Mouse (Mus musculus) gastrocnemius, postnatal 25 days (tissue): ENCODE data around the gene Slc39a2. TPM values are rescaled to one million over a fixed set of nuclear protein-coding genes. Genes with fewer than 3 reads are reported as not detected.
A peak's percentile ranks its signal among the peaks of the same experiment; 100 is the strongest.
"Not testable (repeated sequence)": the region's sequence is repeated elsewhere in the genome, so short reads cannot be mapped to it uniquely, and the experiment has no call there.

Experiments
- DNase-seq: peaks from one replicate; pipeline ENCODE4 v3.0.0; 2022
- long read RNA-seq, 2 experiments: library from polyadenylated mRNA; stranded (forward); transcript quantifications; one replicate each; pipeline ENCODE4 v2.0.0; 2021
- total RNA-seq, 2 experiments: library from RNA; stranded (reverse); gene quantifications; 1 replicate in 1 of 2; 2 replicates in 1 of 2; pipeline ENCODE4 v1.2.3; 2021

Gene Slc39a2
- total RNA-seq: under 1 TPM; 0.46 to 0.54 TPM
- long read RNA-seq, experiment 1: 0 reads
- long read RNA-seq, experiment 2: 0 reads

DNA sequence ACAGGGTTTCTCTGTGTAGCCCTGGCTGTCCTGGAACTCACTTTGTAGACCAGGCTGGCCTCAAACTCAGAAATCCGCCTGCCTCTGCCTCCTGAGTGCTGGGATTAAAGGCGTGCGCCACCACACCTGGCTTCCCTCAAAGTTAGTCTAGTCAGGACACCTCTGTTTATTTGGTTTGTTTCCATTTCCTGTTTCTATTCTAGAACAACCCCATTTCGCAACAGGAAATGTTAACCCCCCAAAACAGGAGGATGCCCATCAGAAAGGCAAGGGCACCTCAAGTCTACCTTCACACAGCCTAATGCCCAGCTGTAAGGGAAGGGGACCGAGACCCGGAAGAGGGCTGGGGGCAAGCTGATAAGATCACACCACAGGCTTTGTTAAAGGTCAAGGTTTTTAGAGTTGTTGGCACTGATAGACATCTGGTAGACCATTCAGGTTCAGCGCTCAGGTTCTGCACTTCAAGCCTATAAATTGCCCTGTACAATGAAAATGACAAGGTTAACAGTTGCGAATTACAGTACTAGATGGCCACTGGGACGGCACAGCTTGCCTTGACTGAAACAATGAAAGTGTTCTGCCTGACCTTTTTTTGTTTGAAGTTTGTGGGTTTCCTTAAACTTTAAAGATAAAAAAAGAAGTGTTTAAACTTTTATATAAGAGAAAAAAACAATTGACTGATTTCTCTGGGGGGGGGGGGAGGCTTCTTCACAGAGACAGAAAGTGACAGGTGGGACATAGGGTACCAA lies at the start of gene Slc39a2:
TSS of gene Slc39a2 (plus strand) at position 699 of the 749 bp plus-strand sequence.
- DNase-seq: no peak

DNA sequence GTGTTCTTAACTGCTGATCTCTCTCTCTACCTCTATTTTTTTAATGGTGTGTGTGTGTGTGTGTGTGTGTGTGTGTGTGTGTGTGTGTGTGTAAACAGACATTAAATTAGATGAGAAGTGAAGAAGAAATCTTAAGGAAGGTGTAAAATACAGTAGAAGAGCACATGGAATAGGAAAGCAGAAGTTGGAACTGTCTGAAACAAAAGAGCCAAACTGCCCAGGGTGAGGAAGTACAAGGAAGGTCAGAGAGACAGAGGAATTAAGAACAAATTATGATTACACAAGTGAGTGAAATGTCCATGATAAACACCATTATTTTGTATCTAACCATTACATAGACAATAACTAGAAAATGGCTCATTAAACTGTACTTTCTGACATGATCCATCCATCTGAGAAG lies 48.8 kb upstream of the Slc39a2 start:
- no peak for DNase-seq

DNA sequence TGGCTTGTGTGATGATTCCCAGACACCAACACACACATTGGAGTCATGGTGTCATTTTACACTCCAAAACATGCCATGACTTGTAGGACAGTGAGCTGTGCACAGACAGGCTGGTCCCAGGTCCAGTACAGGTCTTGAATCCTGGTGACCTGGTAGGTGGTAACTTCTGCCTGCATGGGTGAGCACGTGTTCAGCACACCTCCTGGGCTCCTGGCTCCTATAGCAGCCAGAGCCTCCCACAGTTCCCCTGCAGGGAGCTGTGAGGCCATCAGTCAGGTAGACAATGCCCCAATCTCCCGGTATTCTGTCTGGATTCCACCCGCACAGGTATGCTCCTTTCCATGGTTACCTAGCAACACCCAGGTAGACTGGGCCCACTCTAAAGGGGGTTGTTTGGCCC lies 46.1 kb upstream of the Slc39a2 start:
- no peak for DNase-seq

DNA sequence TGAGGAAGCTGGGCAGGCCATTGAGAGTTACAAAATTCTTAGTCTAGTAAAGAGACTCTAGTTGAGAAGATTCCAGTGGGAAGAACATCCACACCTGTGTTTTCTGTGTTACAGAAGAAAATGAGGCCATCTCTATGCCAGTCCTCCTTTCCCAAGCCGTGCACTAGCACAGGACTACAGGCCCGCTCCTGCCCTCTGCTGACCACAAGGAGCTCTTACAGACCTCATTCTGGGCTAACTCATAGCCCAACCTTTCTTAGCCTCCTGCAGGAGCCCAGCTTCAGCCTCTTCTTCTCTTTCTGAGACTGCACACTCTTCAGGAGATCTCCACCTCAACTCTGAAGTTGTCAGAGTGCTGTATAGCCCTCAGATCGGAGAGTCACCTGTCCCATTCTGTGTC lies 41.7 kb upstream of the Slc39a2 start:
- DNase-seq: not testable (repeated sequence)

DNA sequence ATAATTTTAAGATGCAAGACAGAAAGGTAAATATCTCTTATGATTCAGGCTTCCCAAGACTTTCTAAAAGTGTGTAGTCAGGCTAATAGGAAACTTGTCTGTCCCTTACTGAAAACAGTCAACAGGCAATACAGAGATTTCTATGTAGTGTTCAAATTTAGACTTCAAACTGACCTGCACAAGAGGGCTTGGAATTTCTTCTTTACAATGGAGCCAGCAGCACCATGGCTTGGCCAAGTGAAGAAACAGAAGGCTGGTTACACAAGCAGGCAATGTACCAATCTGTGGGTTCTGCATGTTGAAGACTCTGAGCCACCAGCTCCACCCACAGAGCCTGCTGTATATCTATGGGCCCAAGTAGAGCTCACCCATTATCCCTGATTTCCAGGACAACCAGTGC lies 39.3 kb upstream of the Slc39a2 start, which contains the start of gene Ear6:
TSS of gene Ear6 (plus strand) at position 301 of the 400 bp plus-strand sequence.
- DNase-seq: no peak

DNA sequence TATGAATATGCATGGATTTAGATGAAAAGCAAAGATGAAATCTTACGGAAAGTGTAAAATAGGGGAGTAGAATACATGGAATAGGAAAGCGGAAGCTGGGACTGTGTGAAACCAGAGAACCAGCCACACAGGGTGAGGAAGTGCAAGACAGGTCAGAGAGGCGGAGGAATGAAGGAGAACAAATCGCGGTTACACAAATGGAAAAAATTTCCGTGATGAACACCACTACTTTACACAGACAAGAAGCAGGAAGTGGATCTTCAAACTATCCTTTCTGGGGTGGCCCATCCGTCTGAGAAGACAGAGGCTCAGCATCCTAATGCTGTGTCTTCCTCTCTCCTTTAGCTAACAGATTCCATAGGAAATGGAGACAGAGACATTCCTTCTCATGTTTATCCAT lies 37.4 kb upstream of the Slc39a2 start:
- not testable (repeated sequence) for DNase-seq

DNA sequence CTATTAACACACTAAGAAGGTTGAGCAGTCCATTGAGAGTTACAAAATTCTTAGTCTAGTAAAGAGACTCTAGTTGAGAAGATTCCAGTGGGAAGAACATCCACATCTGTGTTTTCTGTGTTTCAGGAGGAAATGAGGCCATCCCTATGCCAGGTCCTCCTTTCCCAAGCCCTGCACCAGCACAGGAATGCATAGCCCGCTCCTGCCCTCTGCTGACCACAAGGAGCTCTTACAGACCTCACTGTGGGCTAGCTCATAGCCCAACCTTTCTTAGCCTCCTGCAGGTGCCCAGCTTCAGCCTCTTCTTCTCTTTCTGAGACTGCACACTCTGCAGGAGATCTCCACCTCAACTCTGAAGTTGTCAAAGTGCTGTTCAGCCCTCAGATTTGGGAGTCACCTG lies 29.1 kb upstream of the Slc39a2 start:
- not testable (repeated sequence) for DNase-seq

DNA sequence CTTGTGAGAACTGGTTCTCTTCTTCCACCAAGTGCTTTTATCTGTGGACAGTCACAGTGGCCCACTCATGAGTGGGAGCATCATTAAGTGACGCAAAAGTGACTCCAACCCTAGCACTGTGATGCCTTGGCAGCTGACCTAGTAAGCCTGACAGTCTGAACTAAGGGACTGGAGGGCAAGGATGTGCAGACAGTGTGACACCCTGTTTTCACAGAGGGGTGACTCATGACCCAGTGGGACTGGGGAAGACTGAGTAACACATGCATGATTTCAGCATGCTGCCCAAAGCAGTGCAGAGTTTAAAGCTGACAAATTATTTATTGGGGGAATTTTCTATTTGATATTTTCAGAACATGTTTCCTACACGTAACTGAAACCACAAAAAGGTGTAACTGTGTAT lies 21.9 kb upstream of the Slc39a2 start:
- DNase-seq: no peak

DNA sequence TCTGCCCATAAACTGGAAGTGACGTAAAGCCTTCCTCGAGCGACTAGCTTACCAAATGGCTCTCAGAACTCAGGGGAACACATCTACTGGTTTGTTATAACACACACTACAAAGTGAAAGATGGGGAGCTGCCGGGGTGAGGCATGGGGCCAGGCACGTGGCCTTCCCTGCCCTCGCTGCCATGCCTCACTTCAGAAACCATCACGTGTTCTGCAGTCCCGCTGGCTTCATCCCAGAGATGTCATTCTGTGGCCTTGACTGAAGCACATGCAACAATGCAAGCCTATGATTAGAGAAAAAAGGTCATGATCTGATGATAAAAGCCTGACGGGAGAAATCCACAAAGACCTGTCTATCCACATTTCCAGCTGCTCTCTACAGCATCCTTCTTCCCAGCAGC lies 20.9 kb upstream of the Slc39a2 start:
- DNase-seq: no peak

DNA sequence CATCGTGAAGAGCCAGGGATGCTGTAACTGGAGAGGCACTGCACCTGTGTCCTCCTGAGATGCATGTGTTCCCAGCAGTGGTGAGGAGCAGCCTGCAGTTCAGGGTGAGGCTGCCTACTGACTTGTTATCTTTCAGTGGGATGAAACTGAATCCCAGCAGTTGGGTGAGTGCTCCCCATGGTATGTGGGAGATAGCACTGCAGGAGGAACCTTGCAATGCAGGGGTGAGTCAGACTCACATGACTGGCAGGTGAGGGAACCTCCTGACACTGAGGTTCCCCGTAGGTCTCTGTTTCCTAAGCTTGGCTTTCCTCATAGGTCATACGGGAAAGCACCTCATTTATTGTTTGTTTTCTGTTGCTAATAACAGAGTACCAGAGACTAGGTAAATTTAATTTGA lies 15.2 kb upstream of the Slc39a2 start:
- DNase-seq: no peak

DNA sequence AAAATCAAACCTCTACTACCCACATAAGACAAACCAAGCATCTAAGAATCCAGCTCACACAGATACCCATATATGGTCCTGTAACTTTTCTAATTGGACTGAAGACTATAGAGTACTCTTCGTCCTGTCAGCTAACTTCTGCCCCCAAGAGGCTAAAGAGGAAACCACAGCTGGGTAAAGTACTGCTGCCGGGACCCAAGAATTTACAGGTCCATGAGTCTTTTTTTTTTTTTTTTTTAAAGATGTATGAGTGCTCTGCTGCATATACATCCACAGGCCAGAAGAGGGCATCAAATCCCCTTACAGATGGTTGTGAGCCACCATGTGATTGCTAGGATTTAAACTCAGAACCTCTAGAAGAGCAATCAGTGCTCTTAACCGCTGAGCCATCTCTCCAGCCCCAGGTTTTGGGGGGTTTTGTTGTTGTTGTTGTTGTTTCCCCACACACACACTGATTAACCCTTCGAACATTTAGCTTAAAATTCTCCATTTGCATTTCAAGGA lies 9.1 kb upstream of the Slc39a2 start:
- DNase-seq: peak; percentile 61

DNA sequence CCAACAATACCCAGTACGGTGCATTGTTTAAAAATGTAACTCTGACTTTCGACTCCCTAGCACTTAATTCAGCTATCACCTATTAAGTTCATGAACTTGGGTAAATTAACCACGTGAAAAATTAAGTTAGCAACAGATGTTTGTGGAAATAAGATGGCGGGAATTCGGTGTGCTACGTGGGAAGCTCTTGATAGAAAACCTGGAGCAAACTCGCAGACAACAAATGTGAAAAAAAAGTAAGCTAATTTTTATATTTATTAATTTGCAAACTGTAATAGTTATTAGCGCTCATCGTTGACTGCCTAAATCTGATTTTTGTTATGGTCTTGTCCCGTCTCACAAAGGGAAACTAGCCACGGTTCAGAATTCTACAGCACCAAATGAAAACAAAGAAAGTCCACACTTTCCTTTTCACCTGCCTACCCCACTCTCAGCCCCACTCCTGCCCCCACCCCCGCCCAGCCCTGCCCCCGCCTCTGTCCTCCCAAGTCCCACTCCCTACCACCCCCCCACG lies 8.6 kb upstream of the Slc39a2 start:
- DNase-seq: no peak

DNA sequence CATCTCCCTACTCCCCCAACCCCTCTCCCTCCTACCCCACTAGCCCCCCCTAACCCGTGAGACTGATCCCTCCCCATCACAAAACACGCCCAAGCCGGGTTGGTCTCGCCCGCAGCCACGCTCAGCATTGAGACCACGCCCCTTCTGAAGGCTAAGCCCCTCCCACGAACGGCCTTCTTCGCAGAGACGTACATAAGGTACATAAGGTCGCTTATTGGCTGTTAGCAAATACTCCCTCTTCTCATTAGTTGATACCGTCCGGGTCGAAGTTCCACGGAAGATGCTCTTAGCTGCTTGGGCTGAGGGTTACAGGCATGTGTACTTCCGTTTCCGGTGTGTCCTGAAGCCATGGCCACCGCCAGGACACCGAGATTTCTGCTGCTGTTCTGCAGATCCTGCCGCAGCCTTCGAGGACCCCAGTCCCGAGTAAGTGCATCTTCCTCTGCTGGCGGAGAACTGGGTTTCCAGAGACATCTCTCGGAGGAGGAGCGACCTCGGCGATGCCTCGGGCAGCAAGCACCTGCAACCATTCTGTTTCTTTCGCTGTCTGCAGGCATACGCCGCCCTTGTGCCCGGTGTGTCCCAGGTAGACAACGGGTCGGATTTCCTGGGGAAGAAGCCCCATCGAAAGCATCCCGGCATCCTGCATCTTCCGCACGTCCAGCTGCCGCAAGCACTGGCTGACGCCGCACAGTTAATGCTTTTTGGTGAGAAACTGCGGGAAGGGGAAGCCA lies 7.9 kb upstream of the Slc39a2 start, which contains the start of gene Mettl17:
TSS of gene Mettl17 (plus strand) at position 245 of the 734 bp plus-strand sequence.
- DNase-seq: peak; percentile 93

DNA sequence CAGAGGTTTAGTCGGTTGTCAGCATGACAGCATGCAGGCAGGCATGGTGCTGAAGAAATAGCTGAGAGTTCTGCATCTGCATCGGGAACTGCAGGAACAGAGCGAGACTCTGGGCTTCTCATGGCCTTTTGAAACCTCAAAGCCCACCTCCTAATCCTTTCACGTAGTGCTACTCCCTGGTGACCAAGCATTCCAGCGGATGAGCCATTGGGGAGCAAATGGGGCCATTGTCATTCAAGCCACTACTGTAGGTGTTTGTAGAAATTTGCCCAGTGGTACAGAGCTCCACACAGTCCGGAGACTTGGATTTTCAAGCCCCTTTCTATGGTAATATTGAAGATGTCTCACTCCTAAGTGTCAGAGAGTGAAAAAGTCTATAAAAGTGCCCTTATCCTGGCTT lies 6.6 kb upstream of the Slc39a2 start:
- DNase-seq: no peak

DNA sequence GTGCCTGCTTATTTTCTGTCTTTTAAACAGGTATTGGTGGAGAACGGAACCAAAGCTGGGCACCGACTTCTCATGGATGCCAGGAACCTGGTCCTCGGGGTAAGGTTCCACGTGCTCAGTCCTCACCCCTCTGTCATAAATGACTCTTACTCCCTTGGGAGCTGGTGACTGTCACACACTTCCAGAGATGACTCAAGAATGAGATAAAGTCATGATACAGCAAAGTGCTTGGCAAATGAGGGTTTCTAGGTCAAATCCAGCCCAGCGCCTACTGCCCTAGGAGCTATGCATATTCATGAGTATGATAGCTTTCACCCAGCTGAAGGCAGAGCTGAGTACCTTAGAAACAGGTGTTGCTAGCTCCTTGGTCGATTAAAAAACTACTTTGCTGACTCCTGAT lies 2.9 kb upstream of the Slc39a2 start:
- no peak for DNase-seq

DNA sequence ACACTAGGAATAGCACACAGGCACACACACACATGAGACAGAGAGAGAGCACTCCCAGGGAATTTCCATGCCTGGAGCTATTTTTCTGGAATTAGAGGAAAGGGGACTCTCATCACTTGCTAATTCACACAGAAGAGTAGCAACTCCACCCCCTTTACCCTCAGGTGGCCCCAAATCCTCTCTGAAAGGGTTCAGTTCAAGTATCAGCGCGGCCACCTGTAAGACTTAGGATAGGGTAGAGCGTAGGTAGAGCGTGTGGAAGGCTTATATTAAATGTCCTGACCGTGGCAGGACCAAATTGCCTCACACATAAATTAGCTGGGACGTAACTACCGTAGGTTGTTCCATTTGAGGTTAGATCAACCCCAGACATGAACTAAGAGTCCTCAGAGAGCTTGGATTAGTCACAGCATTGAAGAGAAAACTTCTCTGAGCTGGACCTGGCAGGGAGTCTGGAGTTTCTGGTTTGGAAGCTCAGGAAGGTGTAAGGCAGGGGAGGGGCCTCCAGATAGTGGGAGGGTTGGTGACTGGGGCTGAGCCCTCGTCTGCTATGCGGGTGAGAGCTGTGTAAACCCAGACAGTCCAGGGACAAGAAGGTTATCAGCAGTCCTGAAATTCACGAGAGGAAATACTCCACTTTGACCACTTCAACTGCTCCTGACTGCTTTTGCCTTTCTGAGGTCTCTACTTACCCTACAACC lies 555 bp downstream of the Slc39a2 start:
- DNase-seq: no peak

DNA sequence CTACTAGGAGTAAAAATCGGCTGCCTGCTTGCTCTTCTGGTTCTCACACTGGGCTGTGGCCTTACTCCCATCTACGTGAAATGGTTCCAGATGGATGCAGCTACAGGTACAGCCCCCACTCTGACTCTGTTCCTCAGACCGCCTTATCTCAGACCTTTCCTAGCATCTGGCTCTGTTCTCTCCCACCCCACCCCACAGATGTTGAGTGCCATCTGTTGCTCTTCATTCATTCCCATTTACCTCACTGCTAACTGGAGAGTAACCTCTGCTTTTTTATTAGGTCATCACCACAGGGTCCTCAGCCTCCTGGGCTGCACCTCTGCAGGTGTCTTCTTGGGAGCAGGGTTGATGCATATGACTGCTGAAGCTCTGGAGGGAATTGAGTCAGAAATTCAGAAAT lies 1.1 kb downstream of the Slc39a2 start:
- no peak for DNase-seq

DNA sequence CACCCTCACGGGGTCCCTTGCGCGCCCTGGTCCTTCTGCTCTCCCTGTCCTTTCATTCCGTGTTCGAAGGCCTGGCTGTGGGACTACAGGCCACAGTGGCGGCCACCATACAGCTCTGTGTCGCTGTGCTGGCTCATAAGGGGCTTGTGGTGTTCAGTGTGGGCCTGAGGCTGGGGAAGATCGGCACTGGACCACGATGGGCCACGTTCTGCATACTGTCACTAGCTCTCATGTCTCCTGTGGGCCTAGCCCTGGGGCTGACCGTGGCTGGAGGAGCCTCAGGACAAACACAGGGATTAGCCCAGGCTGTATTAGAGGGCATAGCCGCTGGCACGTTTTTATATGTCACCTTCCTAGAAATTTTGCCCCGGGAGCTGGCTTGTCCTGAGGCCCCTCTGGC lies 2.4 kb downstream of the Slc39a2 start:
- no peak for DNase-seq

DNA sequence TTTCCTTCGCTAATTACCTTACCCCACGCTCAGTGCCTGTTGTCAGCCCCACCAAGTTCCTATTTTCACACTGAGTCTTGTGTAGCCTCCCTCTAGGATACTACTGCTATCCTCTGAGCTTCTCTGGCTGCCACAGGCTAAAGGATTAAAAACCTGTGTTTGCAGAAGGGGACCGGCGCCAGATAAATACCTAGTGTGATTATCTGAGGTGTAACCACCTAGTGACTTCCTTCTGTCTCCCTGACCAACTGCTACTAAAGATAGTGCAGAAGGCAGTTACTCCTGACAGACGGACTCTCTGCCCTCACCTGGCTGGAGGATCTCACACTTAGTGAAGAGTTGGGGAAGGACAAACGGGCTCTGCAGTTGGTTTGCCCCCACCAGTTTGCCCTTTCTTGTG lies 3.3 kb downstream of the Slc39a2 start:
- no peak for DNase-seq

DNA sequence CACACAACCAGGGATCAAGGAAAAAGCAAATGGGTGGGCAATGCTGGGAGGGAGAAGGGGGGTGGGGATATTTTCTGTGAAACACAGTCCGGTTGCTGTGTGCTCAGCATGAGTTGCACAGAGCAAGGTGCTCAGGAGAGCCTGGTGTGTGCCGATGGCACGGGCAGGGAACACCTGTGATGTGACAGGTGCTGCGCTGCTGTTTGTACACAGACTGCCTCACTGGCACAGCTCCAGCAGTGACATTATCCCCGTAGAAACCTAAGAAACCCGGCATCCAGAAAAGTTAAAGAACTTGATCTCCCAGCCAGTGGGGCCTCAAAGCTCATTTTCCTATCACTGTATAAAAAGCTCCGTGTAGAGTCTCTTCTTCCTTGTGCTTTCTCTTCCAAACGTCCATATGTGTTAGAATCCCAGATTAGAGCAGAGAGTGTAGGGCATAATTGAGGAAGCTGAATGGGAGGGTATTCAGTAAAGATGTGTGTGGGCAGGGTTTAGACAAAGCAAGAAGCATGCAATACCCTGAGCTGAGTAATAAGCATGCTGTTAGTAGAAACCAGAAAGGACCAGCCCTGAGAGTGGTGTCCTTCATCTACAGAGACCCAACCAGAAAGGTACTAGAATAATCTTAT lies 4.0 kb downstream of the Slc39a2 start:
- no peak for DNase-seq

DNA sequence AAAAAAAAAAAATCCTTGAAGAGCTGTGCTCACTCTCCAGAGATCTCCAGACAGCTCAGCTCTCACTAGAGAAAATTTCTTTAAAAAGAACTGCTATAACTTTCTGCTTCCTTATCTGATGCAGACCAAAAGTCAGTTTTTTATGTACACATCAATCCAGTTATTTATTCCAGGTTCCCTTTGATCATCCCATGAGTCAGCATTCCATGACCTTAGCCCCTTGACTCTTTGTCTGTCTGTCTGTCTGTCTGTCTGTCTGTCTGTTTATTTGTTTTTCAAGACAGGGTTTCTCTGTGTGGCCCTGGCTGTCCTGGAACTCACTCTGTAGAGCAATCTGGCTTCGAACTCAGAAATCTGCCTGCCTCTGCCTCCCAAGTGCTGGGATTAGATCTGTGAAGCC lies 6.7 kb downstream of the Slc39a2 start:
- no peak for DNase-seq
